Mouse (Mus musculus) neutrophil, adult 83 days (primary cell): ENCODE data around the gene 1700030K09Rik. TPM values are rescaled to one million over a fixed set of nuclear protein-coding genes. Genes with fewer than 3 reads are reported as not detected.

Experiments used
- total RNA-seq, 2 experiments: library from RNA; stranded (reverse); gene quantifications; one replicate each; pipeline ENCODE4 v1.2.4; 2023

The 1700030K09Rik gene
- total RNA-seq = 1 to 10 TPM; 3.0 to 5.0 TPM

DNA sequence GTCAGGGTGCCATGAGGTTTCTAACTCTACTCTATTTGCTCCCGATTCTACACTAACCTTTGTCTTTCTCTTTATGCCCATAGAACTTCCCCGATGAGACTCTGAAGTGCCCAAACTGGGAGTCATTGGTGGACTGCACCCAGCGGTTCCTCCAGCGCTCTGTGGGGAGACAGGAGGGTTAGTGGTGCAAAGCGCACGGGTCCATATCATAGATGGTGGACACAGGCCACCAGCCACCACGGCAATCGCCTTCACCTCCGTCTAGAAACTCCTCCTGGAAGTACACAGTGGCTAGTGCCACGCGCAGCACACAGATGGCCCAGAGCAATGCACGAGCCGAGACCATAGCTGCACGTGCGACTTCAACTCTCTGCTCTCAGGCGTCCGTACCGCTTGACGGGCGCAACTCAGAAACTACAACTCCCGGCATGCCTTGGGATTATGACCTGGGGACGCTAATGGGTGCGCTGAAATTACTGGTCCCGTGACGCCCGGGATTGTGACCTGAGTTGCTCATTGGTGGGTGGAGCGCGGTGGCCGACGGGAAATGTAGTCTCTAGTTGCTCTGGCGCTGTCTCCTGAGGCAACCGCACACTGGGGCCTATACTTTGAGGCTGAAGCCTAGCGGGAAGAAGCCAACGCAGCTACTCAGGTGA is at the start of gene 1700030K09Rik, which contains the start of gene Calr3:
TSS of gene 1700030K09Rik (plus strand) at position 543 of the 656 bp plus-strand sequence.
TSS of gene Calr3 (minus strand) at position 533 of the 656 bp plus-strand sequence.

DNA sequence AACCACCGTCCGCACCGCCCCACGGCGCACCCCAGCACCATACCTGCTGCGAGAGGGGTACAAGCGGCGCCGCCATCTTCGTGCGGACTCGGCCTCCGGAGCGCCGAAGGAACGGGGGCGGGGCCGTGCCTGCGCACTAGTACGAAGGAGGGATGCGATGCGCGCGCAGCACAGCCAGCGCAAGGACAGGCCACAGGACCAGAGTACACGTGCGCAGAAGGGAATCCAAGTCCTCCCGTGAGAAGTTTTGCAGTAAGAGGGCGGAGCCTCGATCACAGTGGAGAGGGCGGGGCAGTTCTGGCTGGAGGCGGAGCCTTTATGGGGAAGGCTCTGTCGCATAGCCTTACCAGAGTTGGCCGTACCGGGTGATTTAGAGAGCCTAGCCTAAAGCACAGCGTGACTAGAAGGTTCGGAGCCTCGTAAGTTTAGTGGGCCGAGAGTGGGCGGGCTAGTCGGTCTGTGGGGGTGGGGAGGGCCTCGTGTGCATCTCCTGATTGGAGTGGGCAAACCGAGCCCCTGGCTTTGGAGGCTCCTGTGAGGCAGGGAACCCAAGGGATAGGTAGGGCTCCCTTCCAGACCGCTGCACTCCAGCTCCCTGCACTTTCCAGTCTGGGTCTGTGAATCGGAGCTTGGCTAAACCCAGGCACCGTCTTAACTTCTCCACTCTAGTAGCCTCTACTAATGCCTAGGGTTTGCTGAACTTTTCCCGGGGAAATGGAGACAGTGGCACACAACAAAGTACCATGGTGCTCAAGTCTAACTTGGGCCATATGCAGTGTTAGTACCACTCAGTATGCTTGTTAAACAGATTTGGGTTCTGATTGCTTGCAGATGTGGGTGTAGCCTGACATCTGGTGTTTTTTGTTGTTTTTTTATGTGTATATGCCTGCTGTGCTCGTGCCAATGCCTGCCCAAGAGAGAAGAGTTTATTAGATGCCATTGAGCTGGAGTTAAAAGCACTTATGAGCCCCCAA is 22.0 kb upstream of the 1700030K09Rik start, which contains the start of gene Eps15l1:
TSS of gene Eps15l1 (minus strand) at position 99 of the 974 bp plus-strand sequence.

DNA sequence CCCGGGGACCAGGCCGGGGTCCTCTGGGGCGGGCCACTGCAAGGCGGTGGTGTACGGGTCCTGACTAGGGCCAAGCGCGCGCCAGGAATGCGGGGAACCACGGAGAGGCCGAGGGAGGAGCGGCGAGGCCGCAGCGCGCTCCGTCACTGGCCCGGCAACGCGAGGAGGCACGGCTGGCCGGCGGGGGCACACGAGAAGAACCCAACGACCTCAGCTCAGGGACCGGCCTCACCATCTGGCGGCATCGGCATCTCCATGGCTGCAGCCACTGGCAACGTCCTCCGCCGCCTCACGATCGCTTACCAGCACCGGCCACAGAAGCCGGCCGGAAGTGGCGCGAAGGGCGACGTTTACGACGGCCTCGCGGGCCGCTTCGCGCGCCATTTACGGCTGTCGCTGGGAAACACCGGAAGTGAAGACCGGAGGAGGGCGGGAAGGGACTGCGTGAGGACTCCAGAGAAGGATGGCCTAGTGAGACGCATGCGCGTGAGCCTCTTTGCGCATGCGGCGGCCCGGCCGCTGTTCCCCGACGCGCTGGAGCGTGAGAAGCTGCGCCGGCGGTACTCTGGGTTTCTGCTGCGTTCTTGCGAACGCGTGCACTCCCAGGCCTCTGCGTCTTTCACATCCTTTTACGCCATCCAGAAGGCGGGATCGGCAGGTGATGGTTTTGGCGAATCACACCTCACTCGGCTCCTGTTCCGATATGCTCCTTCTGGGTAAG is 31.3 kb downstream of the 1700030K09Rik start, which contains the start of gene Cherp:
TSS of gene Cherp (minus strand) at position 401 of the 721 bp plus-strand sequence.

DNA sequence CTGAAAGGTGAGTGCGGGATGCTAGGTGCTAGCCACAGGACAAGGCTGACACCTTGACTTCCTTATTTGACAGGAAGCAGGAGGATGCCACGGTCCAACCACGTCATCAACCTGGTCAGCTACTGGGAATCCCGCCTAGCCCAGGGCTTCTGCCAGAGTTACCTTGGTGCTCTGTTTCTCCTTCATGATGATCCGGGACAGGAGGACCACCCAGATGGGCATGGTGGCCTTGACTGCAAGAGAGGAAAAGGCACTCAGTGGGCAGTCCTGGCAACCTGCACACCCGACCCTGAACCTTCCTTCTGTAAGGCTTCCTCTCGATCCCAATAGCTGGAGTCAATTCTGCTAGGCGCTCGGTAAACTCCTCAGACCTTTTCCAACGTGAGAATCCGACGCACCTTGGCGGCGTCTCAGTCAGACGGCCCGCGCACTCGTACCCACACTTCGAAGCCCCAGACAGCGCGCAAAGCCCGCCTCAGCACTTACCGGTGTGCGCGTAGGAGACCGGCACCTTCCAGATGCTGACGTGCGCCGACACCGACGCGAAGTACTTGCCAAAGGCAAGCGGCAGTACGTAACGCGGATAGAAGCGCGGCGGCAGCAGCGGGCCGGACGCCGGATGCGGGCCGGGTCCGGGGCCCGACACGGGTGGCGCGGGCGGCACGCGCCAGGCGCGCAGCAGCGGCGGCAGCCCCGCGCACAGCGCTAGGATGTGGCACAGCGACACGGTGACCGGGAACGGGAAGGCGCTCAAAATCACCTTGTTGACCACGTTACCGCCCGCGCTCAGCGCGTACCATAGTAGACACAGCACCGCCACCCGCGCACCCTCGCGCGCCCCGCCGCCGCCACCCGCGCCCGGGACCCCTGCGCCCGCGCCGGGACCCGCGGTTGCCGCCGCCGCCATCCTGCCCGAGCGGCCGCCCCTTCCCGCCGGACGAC is 48.3 kb downstream of the 1700030K09Rik start, which contains the start of gene Slc35e1:
TSS of gene Slc35e1 (minus strand) at position 935 of the 942 bp plus-strand sequence.

Other genes with a start within 250 kb of the 1700030K09Rik start
- gene Cib3, start 231.0 kb upstream of the 1700030K09Rik start, total RNA-seq = under 1 TPM in 1 of 2 experiments, not detected in 1; 0.28 TPM
- gene Gm11034, start 230.2 kb upstream of the 1700030K09Rik start, total RNA-seq = not detected
- 100 to 1,000 TPM; 101 to 115 TPM for gene Fam32a, start 224.2 kb upstream of the 1700030K09Rik start, total RNA-seq
- 100 to 1,000 TPM; 149 TPM for gene Ap1m1, start 203.9 kb upstream of the 1700030K09Rik start, total RNA-seq
- 100 to 1,000 TPM in 1 of 2 experiments, 10 to 100 TPM in 1; 84.2 to 100 TPM for gene Gm10282, start 138.6 kb upstream of the 1700030K09Rik start, total RNA-seq
- 1,000 to 10,000 TPM; 1,979 to 2,643 TPM for gene Klf2, start 124.8 kb upstream of the 1700030K09Rik start, total RNA-seq
- gene Eps15l1, start 22.4 kb upstream of the 1700030K09Rik start, total RNA-seq = 10 to 100 TPM; 54.6 to 59.5 TPM
- under 1 TPM in 1 of 2 experiments, not detected in 1; 0.31 TPM for gene Calr3, start within 50 bp of the 1700030K09Rik start, total RNA-seq
- 10 to 100 TPM; 56.4 to 85.1 TPM for gene Cherp, start 31.3 kb downstream of the 1700030K09Rik start, total RNA-seq
- gene Slc35e1, start 48.7 kb downstream of the 1700030K09Rik start, total RNA-seq = 100 to 1,000 TPM in 1 of 2 experiments, 10 to 100 TPM in 1; 97.8 to 113 TPM
- gene Med26, start 104.4 kb downstream of the 1700030K09Rik start, total RNA-seq = 10 to 100 TPM; 11.9 to 12.4 TPM
- gene Smim7, start 127.2 kb downstream of the 1700030K09Rik start, total RNA-seq = 100 to 1,000 TPM in 1 of 2 experiments, 10 to 100 TPM in 1; 88.6 to 100 TPM
- 10 to 100 TPM; 13.8 to 13.9 TPM for gene Tmem38a, start 128.2 kb downstream of the 1700030K09Rik start, total RNA-seq
- gene Nwd1, start 202.8 kb downstream of the 1700030K09Rik start, total RNA-seq = 1 to 10 TPM in 1 of 2 experiments, under 1 TPM in 1; 0.46 to 1.1 TPM